Mouse (Mus musculus) brain, embryonic 14.5 days (tissue): ENCODE results near the gene Ttc5. TPM values are rescaled to one million over a fixed set of nuclear protein-coding genes. Genes with fewer than 3 reads are reported as not detected.

ENCODE experiments used
- DNase-seq: peaks from one replicate; pipeline ENCODE4 v3.0.0-alpha.2; 2011; ENCODE audit warnings: low read depth
- CTCF ChIP-seq: fragments of 200-500 bp; IDR thresholded peaks from 2 replicates; pipeline ENCODE4 v1.5.1; 2012; ENCODE audit warnings: inconsistent platforms, mild to moderate bottlenecking, moderate library complexity, borderline replicate concordance; ENCODE audit not compliant: insufficient read depth, insufficient read length; ENCODE audit errors: extremely low read depth
- POLR2A ChIP-seq: fragments of 200-500 bp; IDR thresholded peaks from 2 replicates; pipeline ENCODE4 v1.6.1; 2012; ENCODE audit warnings: mild to moderate bottlenecking, inconsistent platforms, borderline replicate concordance; ENCODE audit not compliant: poor library complexity, insufficient read depth, insufficient read length, severe bottlenecking; ENCODE audit errors: extremely low read depth
- polyA plus RNA-seq: library from polyadenylated mRNA; depleted of rRNA; stranded (reverse); fragments of >200 nt; gene quantifications from 2 replicates; pipeline ENCODE4 v1.2.3, GENCODE M21; 2012

The Ttc5 gene
- polyA plus RNA-seq, 1 experiment = 103 TPM

GRCm38 (mm10) chr14:50796464-50796863 lies 11.1 kb upstream of the Ttc5 start:
- TF ChIP-seq CTCF = no peak
- TF ChIP-seq POLR2A = no peak
- no peak for DNase-seq

- no peak for DNase-seq
- no peak for TF ChIP-seq CTCF
- TF ChIP-seq POLR2A = no peak
These were observed 10.6 kb upstream of the Ttc5 start for GRCm38 (mm10) chr14:50795965-50796364.

- TF ChIP-seq POLR2A = no peak
- no peak for TF ChIP-seq CTCF
- DNase-seq = no peak
These were observed 10.1 kb upstream of the Ttc5 start for GRCm38 (mm10) chr14:50795261-50795935.

- peak; percentile 51 for DNase-seq
- TF ChIP-seq POLR2A = no peak
- TF ChIP-seq CTCF = peak; percentile 12; the same call in 1 of the 2 replicates
These were observed 2.8 kb upstream of the Ttc5 start for GRCm38 (mm10) chr14:50788157-50788556.

GRCm38 (mm10) chr14:50784391-50785250 lies 698 bp downstream of the Ttc5 start:
- DNase-seq = no peak
- TF ChIP-seq POLR2A = no peak
- TF ChIP-seq CTCF = no peak

GRCm38 (mm10) chr14:50782166-50782565 lies 3.2 kb downstream of the Ttc5 start:
- DNase-seq = no peak
- no peak for TF ChIP-seq CTCF
- no peak for TF ChIP-seq POLR2A

GRCm38 (mm10) chr14:50771342-50771741 lies 14.0 kb downstream of the Ttc5 start:
- DNase-seq = peak; percentile 8
- 0 out of 2 replicates have a peak, but pooled peaks have one; percentile 12 for TF ChIP-seq CTCF
- no peak for TF ChIP-seq POLR2A

GRCm38 (mm10) chr14:50765736-50766135 lies 19.6 kb downstream of the Ttc5 start:
- TF ChIP-seq POLR2A = no peak
- TF ChIP-seq CTCF = no peak
- no peak for DNase-seq

GRCm38 (mm10) chr14:50758416-50759085 lies 26.8 kb downstream of the Ttc5 start:
- DNase-seq = peak; percentile 77
- TF ChIP-seq CTCF (no peak), POLR2A (no peak)

- TF ChIP-seq POLR2A (no peak), CTCF (no peak)
- DNase-seq = no peak
These were observed 40.3 kb downstream of the Ttc5 start, which contains the start of gene Olfr749 for GRCm38 (mm10) chr14:50744994-50745393. Olfr749 (minus strand) TSS chr14:50745094.

GRCm38 (mm10) chr14:50741584-50741983 lies 43.7 kb downstream of the Ttc5 start:
- DNase-seq = no peak
- no peak for TF ChIP-seq CTCF
- no peak for TF ChIP-seq POLR2A
